Mouse (Mus musculus): ENCODE data around the gene Isyna1. TPM values are rescaled to one million over a fixed set of nuclear protein-coding genes. Genes with fewer than 3 reads are reported as not detected.

Gene Isyna1
- total and polyA plus RNA-seq, 2 experiments from 2014 or later: 140 to 176 TPM

DNA sequence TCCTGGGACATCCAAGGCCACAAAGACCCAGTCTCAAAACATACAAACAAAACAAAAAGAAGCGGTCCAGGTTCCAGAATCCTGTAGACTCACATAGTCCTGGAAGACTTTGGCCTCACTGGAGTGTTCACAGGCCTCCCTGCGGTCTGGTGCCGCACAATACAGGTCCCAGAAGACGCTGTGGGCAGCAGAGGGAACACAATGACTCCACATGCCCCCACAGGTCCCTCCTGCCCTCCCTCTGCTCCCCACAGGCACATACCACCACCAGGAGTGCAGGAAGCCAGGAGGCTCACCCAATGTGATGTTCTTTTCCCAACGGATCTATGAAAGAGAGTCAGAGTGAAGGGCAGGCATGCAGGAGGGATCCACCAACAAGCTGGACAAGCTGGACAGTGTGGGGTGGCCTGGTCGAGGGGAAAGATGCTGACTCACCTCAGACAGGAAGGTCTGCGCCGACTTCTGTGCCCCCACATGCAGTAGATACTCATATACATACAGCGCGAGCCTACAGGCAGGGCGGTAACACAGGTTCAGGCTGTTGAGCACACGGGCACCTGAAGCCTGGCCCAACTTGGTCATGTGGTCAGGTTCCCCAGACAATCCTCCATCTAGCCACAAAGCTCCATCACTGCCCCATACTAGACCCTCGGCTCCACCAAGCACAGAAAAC is 8.1 kb downstream of the Isyna1 start:
- peaks cover 31% of the 10 kb centered on the region for H3K4me1 ChIP-seq (ENCODE audit: insufficient read depth, low read length)
- H3K27ac ChIP-seq (ENCODE audit: low read depth, low read length): no peak overlapping the region
- no peak for DNase-seq (ENCODE audit: low spot score)

DNA sequence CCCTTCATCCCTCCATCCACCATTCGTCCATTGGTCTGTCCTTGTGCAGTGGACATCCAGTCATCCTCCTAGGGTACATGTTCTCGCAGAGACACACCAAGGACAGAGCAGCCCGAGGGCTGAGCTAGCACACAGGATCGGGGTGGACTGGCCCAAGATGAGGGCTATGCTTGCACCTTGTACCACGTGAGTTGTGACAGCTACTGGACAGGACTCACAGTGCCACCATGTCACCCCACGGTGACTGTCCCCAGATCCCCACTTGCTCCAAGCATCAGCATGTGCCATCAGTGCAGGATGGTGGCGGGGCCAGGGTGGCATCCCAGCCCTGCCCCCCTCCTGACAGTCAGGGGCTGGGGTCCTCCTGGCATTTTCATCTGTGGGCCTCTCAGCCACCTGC is 10.4 kb downstream of the Isyna1 start:
- Histone ChIP-seq H3K27ac (ENCODE audit: low read depth, low read length) (no peak overlapping the region), H3K36me3 (ENCODE audit: insufficient read depth, low read length) (0 out of 2 replicates have a peak, but pooled peaks cover 3% of the 10 kb centered on the region), H3K27me3 (ENCODE audit: insufficient read depth, low read length) (no peaks in the 10 kb centered on the region), H3K4me2 (ENCODE audit: low read depth, low read length, poor library complexity, severe bottlenecking) (no peak overlapping the region), H3K9ac (replicated peaks; ENCODE audit: low read length, poor library complexity, severe bottlenecking) (0 out of 2 replicates have a peak overlapping the region, but pooled peaks have one; percentile 24), H3K4me3 (ENCODE audit: low read depth, low read length) (no peak overlapping the region), H3K9me3 (ENCODE audit: low read length) (no peaks in the 10 kb centered on the region), H3K4me1 (ENCODE audit: insufficient read depth, low read length) (peaks cover 24% of the 10 kb centered on the region)
- TF ChIP-seq CTCF (IDR thresholded peaks at IDR 0.05): no peak
- DNase-seq (ENCODE audit: low spot score) (no peak), ATAC-seq (ENCODE audit: low FRiP score) (no peak)
- 87% methylated on average over 7 of the region's 7 CpGs for whole genome bisulfite sequencing

More for the DNA sequence above, 8.1 kb downstream of the Isyna1 start:
- no peak overlapping the region for H3K4me3 ChIP-seq (ENCODE audit: low read depth, low read length)
- no peak overlapping the region for H3K4me2 ChIP-seq (ENCODE audit: low read depth, low read length, poor library complexity, severe bottlenecking)
- no peaks in the 10 kb centered on the region for H3K27me3 ChIP-seq (ENCODE audit: insufficient read depth, low read length)
- no peaks in the 10 kb centered on the region for H3K9me3 ChIP-seq (ENCODE audit: low read length)
- ATAC-seq (ENCODE audit: low FRiP score): no peak
- H3K9ac ChIP-seq (replicated peaks; ENCODE audit: low read length, poor library complexity, severe bottlenecking): no peak overlapping the region
- H3K36me3 ChIP-seq (ENCODE audit: insufficient read depth, low read length): peaks cover 8% of the 10 kb centered on the region; the same call in 1 of the 2 replicates
- TF ChIP-seq CTCF (IDR thresholded peaks at IDR 0.05): no peak
- 96% methylated on average over 13 of the region's 13 CpGs for WGBS

DNA sequence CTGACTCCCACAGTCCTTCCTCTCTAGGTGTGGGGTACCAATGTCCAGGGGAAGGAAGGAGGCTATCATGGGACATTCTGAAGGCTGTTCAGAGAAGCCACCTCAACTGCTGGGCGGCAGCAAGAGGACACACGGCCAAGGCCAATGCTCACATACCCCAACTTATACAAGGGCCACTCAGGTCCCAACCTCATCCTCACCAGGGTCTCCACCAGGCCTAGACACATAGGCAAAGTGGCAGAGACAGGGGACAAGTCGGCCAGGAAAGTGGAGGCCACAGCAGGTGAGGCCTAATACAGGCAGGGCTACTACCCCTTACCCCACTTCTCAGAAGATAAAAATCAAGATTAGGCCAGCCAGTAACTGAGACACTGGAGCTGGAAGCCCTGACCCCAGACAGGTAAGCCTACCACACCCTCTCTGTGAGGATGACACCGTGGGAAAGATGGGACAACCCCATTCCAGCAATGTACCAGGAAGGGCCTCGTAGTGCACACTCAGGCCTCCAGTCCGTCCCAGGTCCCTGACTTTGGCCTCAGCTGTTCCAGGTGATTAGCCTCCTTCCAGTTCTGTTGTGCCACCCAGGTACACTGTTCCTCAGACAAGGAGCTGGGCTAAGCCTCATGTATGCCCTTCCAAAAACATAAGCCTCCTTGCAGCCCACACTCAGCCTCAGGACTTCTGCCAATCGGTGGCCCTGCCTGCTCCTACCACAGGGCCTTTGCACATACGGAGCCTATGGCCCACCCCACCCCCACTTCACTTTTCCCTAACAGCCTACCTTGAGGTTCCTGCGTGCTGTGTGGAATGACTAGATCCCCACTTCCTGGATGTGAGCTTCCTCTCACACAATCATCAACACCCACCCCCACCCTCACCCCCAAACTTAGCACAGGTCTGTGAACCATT is 12.0 kb downstream of the Isyna1 start:
- WGBS: 87% methylated on average over 9 of the region's 9 CpGs

DNA sequence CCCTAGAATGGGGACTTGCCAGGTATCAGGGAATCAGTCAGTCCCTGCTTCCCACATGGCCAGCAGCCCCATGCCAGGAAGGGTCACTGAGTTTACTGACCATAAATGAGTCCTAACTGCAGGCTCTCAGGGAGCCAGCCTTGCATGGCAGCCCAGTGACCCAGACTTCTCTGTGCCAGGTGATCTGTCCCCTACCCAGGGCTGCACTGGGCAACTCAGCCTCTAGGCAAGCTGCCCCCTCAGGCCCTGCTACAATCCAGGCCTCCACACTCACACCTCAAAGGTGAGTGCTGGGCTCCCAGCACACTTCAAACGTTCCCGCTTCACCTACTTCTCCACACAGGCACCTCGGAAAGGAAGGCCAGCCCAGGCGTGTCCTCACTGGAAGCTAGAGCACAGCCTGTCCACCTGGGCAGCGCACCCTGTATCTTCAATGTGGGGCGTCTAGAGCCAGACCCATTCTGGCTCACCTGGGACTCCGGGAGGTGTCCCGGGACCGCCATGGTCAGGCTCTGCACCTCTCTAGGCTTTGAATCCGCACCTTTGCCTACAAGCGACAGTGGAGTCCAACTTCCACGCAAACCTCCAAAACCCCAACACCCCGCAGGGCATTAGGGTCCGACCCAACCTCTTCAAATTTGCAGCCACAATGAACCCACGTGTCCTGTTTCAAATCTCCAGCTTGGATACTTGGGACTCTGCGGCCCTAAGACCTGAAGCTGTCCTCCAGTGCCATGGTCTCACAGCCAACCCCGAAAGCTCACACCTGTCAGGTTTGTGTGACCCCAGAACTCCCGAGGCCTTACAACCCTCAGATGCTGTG is 12.8 kb downstream of the Isyna1 start:
- H3K4me1 ChIP-seq (ENCODE audit: insufficient read depth, low read length): peaks cover 26% of the 10 kb centered on the region
- 69% methylated on average over 18 of the region's 18 CpGs for WGBS
- no peak for ATAC-seq (ENCODE audit: low FRiP score)
- H3K4me2 ChIP-seq (ENCODE audit: low read depth, low read length, poor library complexity, severe bottlenecking): peak overlapping the region; percentile 59
- no peak overlapping the region for H3K27ac ChIP-seq (ENCODE audit: low read depth, low read length)
- no peak for DNase-seq (ENCODE audit: low spot score)
- H3K27me3 ChIP-seq (ENCODE audit: insufficient read depth, low read length): no peaks in the 10 kb centered on the region
- TF ChIP-seq CTCF (IDR thresholded peaks at IDR 0.05): no peak
- H3K4me3 ChIP-seq (ENCODE audit: low read depth, low read length): peak overlapping the region; percentile 69
- no peaks in the 10 kb centered on the region for H3K9me3 ChIP-seq (ENCODE audit: low read length)
- 0 out of 2 replicates have a peak, but pooled peaks cover 3% of the 10 kb centered on the region for H3K36me3 ChIP-seq (ENCODE audit: insufficient read depth, low read length)
- peak overlapping the region; percentile 80 for H3K9ac ChIP-seq (replicated peaks; ENCODE audit: low read length, poor library complexity, severe bottlenecking)

More for the DNA sequence above, 12.0 kb downstream of the Isyna1 start:
- 0 out of 2 replicates have a peak, but pooled peaks cover 3% of the 10 kb centered on the region for H3K36me3 ChIP-seq (ENCODE audit: insufficient read depth, low read length)
- no peak overlapping the region for H3K27ac ChIP-seq (ENCODE audit: low read depth, low read length)
- no peaks in the 10 kb centered on the region for H3K9me3 ChIP-seq (ENCODE audit: low read length)
- H3K4me1 ChIP-seq (ENCODE audit: insufficient read depth, low read length): peaks cover 24% of the 10 kb centered on the region
- no peak overlapping the region for H3K4me3 ChIP-seq (ENCODE audit: low read depth, low read length)
- H3K9ac ChIP-seq (replicated peaks; ENCODE audit: low read length, poor library complexity, severe bottlenecking): no peak overlapping the region
- DNase-seq (ENCODE audit: low spot score): no peak
- H3K4me2 ChIP-seq (ENCODE audit: low read depth, low read length, poor library complexity, severe bottlenecking): peak overlapping the region; percentile 59; the same call in 1 of the 2 replicates
- H3K27me3 ChIP-seq (ENCODE audit: insufficient read depth, low read length): no peaks in the 10 kb centered on the region
- no peak for TF ChIP-seq CTCF (IDR thresholded peaks at IDR 0.05)
- no peak for ATAC-seq (ENCODE audit: low FRiP score)

DNA sequence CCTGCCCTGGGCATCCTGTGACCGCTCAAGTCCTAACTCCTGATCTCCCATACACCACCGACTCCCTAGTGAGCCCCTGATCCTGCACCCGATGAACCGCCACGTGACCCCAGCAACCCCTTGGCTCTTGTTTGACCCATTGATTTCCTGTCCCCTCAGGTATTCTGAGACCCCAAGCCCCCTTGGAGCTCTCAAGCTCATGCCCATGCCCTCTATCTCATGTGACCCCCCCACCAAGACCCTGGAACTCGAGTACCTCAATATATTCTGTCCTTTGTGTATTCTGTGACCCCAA is 13.4 kb downstream of the Isyna1 start:
- no peak for TF ChIP-seq CTCF (IDR thresholded peaks at IDR 0.05)
- 26% methylated on average over 6 of the region's 6 CpGs for WGBS
- Histone ChIP-seq H3K9ac (replicated peaks; ENCODE audit: low read length, poor library complexity, severe bottlenecking) (peak overlapping the region; percentile 80), H3K36me3 (ENCODE audit: insufficient read depth, low read length) (no peaks in the 10 kb centered on the region), H3K27ac (ENCODE audit: low read depth, low read length) (peak overlapping the region; percentile 63), H3K4me3 (ENCODE audit: low read depth, low read length) (peak overlapping the region; percentile 69), H3K4me2 (ENCODE audit: low read depth, low read length, poor library complexity, severe bottlenecking) (peak overlapping the region; percentile 59), H3K9me3 (ENCODE audit: low read length) (no peaks in the 10 kb centered on the region), H3K4me1 (ENCODE audit: insufficient read depth, low read length) (peaks cover 26% of the 10 kb centered on the region), H3K27me3 (ENCODE audit: insufficient read depth, low read length) (no peaks in the 10 kb centered on the region)
- DNase-seq (ENCODE audit: low spot score): no peak
- ATAC-seq (ENCODE audit: low FRiP score): no peak
